Mouse (Mus musculus) ES-E14 (cell line): ENCODE measurements around the gene Gins1.
"Not testable (repeated sequence)": the region's sequence is repeated elsewhere in the genome, so short reads cannot be mapped to it uniquely, and the experiment has no call there.

Experiments
- CHD2 ChIP-seq: IDR thresholded peaks from 2 replicates; pipeline ENCODE4 v1.6.1; 2014; ENCODE audit warnings: mild to moderate bottlenecking, low read depth, low read length, inconsistent platforms
- HCFC1 ChIP-seq: IDR thresholded peaks from 2 replicates; pipeline ENCODE4 v1.6.1; 2012; ENCODE audit warnings: low read length, inconsistent platforms, borderline replicate concordance; ENCODE audit not compliant: insufficient read depth
- ZC3H11A ChIP-seq: IDR thresholded peaks from 2 replicates; pipeline ENCODE4 v1.6.1; 2012; ENCODE audit warnings: low read depth, mild to moderate bottlenecking, inconsistent platforms, low read length, borderline replicate concordance

DNA sequence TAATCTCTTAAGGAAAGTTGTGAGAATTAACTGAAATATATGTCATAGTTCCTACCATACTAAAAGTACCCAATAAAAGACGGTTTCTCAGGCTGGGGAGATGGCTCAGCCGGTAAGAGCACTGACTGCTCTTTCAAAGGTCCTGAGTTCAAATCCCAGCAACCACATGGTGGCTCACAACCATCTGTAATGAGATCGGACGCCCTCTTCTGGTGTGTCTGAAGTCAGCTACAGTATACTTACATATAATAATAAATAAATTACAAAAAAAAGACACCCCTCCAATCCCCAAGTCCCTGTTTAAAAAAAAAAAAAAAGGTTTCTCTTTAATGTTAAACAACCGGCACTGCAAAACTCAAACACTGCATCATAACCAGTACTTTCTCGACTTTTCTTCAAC lies 3.7 kb downstream of the Gins1 start:
- TF ChIP-seq HCFC1, ZC3H11A, CHD2: not testable (repeated sequence)
